Mouse (Mus musculus) limb, embryonic 15.5 days (tissue): Measurements from ENCODE around the gene Tmem185a. TPM values are rescaled to one million over a fixed set of nuclear protein-coding genes. Genes with fewer than 3 reads are reported as not detected.
"Not testable (repeated sequence)": the region's sequence is repeated elsewhere in the genome, so short reads cannot be mapped to it uniquely, and the experiment has no call there.

Experiments
- ATAC-seq: fragments of 200-750 bp; cut with Nextera tagmentation; 2 replicates; pipeline ENCODE4 v1.8.0; 2017; ENCODE audit warnings: low read depth, moderate TSS enrichment; ENCODE audit not compliant: insufficient number of reproducible peaks, low FRiP score, low TSS enrichment
- H3K27ac ChIP-seq: fragments of 300-500 bp; sonication (generic); 2 replicates; pipeline ENCODE4 v1.5.1; 2015; ENCODE audit warnings: moderate library complexity, mild to moderate bottlenecking, inconsistent platforms
- H3K27me3 ChIP-seq: fragments of 300-500 bp; sonication (generic); 2 replicates; pipeline ENCODE4 v1.6.1; 2015; ENCODE audit warnings: inconsistent platforms
- H3K36me3 ChIP-seq: fragments of 300-500 bp; sonication (generic); 2 replicates; pipeline ENCODE4 v1.6.1; 2015; ENCODE audit warnings: inconsistent platforms
- H3K4me1 ChIP-seq: fragments of 300-500 bp; sonication (generic); 2 replicates; pipeline ENCODE4 v1.6.1; 2015; ENCODE audit warnings: inconsistent platforms
- H3K4me2 ChIP-seq: fragments of 300-500 bp; sonication (generic); 2 replicates; pipeline ENCODE4 v1.6.1; 2015; ENCODE audit warnings: mild to moderate bottlenecking, inconsistent platforms
- H3K4me3 ChIP-seq: fragments of 300-500 bp; sonication (generic); 2 replicates; pipeline ENCODE4 v1.5.1; 2015; ENCODE audit warnings: mild to moderate bottlenecking, inconsistent platforms
- H3K9ac ChIP-seq: fragments of 300-500 bp; sonication (generic); 2 replicates; pipeline ENCODE4 v1.6.1; 2015; ENCODE audit warnings: inconsistent platforms
- H3K9me3 ChIP-seq: fragments of 300-500 bp; sonication (generic); 2 replicates; pipeline ENCODE4 v1.6.1; 2016; ENCODE audit warnings: inconsistent platforms
- WGBS: fragments of 180-500 bp; shearing (Covaris S2); methylation state at CpG from one replicate; pipeline ENCODE4 v1.1.7; 2015; 5-methylcytosine and 5-hydroxymethylcytosine counted together
- polyA plus RNA-seq: library from polyadenylated mRNA; unstranded; fragments of >200 nt; fragmentation: Nextera tagmentation; extraction: Ambion mirVana; gene quantifications from 2 replicates; pipeline ENCODE4 v1.2.1, GENCODE M21; 2015

The Tmem185a gene
- polyA plus RNA-seq, result 45.0 TPM in 2 replicates

GRCm38 (mm10) chrX:70476792-70477776, at the start of gene Tmem185a:
Gene Tmem185a (minus strand): TSS chrX:70477180.
- Histone ChIP-seq H3K27me3 (no peaks in the 10 kb centered on the region; the same call in 1 of the 2 replicates), H3K27ac (peak within 1 kb of the TSS; percentile 82), H3K4me2 (peak within 1 kb of the TSS; percentile 50), H3K9me3 (no peaks in the 10 kb centered on the region), H3K9ac (0 out of 2 replicates have a peak within 1 kb of the TSS, but pooled peaks have one; percentile 26), H3K4me1 (no peaks in the 10 kb centered on the region), H3K4me3 (peak within 1 kb of the TSS; percentile 57), H3K36me3 (no peaks in the 10 kb centered on the region)
- WGBS, result 24% methylated on average over 40 of the region's 42 CpGs
- ATAC-seq, result peak; percentile 79

GRCm38 (mm10) chrX:70514413-70514812, 37.4 kb upstream of the Tmem185a start:
- not testable (repeated sequence) for H3K4me2 ChIP-seq, H3K27ac ChIP-seq, H3K27me3 ChIP-seq, H3K4me1 ChIP-seq, H3K9ac ChIP-seq, ATAC-seq, H3K36me3 ChIP-seq, H3K4me3 ChIP-seq, H3K9me3 ChIP-seq
- 61% methylated on average over 3 of the region's 3 CpGs for WGBS

GRCm38 (mm10) chrX:70487328-70487727, 10.3 kb upstream of the Tmem185a start:
- not testable (repeated sequence) for H3K4me2 ChIP-seq, H3K9me3 ChIP-seq, H3K4me1 ChIP-seq, H3K9ac ChIP-seq, H3K27ac ChIP-seq, H3K36me3 ChIP-seq, H3K27me3 ChIP-seq, ATAC-seq, H3K4me3 ChIP-seq
- WGBS, result no CpG with 5 or more reads among the region's 1 CpGs

GRCm38 (mm10) chrX:70482154-70482553, 5.2 kb upstream of the Tmem185a start:
- Histone ChIP-seq H3K4me3 (no peak overlapping the region), H3K4me1 (no peaks in the 10 kb centered on the region), H3K27me3 (no peaks in the 10 kb centered on the region; the same call in 1 of the 2 replicates), H3K9me3 (no peaks in the 10 kb centered on the region), H3K27ac (no peak overlapping the region), H3K9ac (no peak overlapping the region), H3K36me3 (no peaks in the 10 kb centered on the region), H3K4me2 (no peak overlapping the region)
- WGBS, result 57% methylated on average over 2 of the region's 2 CpGs
- no peak for ATAC-seq

- H3K9me3 ChIP-seq, result no peaks in the 10 kb centered on the region
- WGBS, result 63% methylated on average over 5 of the region's 5 CpGs
Measured at GRCm38 (mm10) chrX:70478701-70479100, 1.7 kb upstream of the Tmem185a start.

GRCm38 (mm10) chrX:70475215-70475765, 1.7 kb downstream of the Tmem185a start:
- ATAC-seq, result no peak
- Histone ChIP-seq H3K4me2 (no peak overlapping the region), H3K27ac (no peak overlapping the region), H3K9me3 (no peaks in the 10 kb centered on the region), H3K9ac (no peak overlapping the region), H3K36me3 (no peaks in the 10 kb centered on the region), H3K4me3 (0 out of 2 replicates have a peak overlapping the region, but pooled peaks have one; percentile 57), H3K4me1 (no peaks in the 10 kb centered on the region), H3K27me3 (no peaks in the 10 kb centered on the region)
- WGBS, result 72% methylated on average over 3 of the region's 3 CpGs

More at GRCm38 (mm10) chrX:70478701-70479100, 1.7 kb upstream of the Tmem185a start:
- no peaks in the 10 kb centered on the region; the same call in 1 of the 2 replicates for H3K27me3 ChIP-seq
- H3K27ac ChIP-seq, result no peak overlapping the region
- H3K4me3 ChIP-seq, result no peak overlapping the region
- no peaks in the 10 kb centered on the region for H3K4me1 ChIP-seq
- no peak for ATAC-seq
- no peak overlapping the region for H3K4me2 ChIP-seq
- no peaks in the 10 kb centered on the region for H3K36me3 ChIP-seq
- H3K9ac ChIP-seq, result no peak overlapping the region

- H3K27me3 ChIP-seq, result no peaks in the 10 kb centered on the region
- H3K4me1 ChIP-seq, result no peaks in the 10 kb centered on the region
- H3K4me2 ChIP-seq, result no peak overlapping the region
- ATAC-seq, result no peak
- H3K4me3 ChIP-seq, result no peak overlapping the region
- no peak overlapping the region for H3K27ac ChIP-seq
- H3K9ac ChIP-seq, result no peak overlapping the region
- 81% methylated on average over 1 of the region's 1 CpGs for WGBS
- H3K9me3 ChIP-seq, result no peaks in the 10 kb centered on the region
- no peaks in the 10 kb centered on the region for H3K36me3 ChIP-seq
Measured at GRCm38 (mm10) chrX:70466897-70467296, 10.1 kb downstream of the Tmem185a start.

- Histone ChIP-seq H3K27ac (no peak overlapping the region), H3K9ac (no peak overlapping the region), H3K4me1 (no peaks in the 10 kb centered on the region), H3K36me3 (peaks cover 4% of the 10 kb centered on the region; the same call in 1 of the 2 replicates), H3K4me3 (no peak overlapping the region), H3K27me3 (no peaks in the 10 kb centered on the region), H3K4me2 (no peak overlapping the region), H3K9me3 (no peaks in the 10 kb centered on the region)
- ATAC-seq, result no peak
- 61% methylated on average over 2 of the region's 2 CpGs for WGBS
Measured at GRCm38 (mm10) chrX:70465489-70465888, 11.5 kb downstream of the Tmem185a start.

GRCm38 (mm10) chrX:70463621-70464020, 13.4 kb downstream of the Tmem185a start:
- Histone ChIP-seq H3K36me3 (peaks cover 4% of the 10 kb centered on the region; the same call in 1 of the 2 replicates), H3K4me1 (no peaks in the 10 kb centered on the region)
- 83% methylated on average over 5 of the region's 5 CpGs for WGBS

GRCm38 (mm10) chrX:70452359-70452758, 24.6 kb downstream of the Tmem185a start:
- H3K36me3 ChIP-seq, H3K4me2 ChIP-seq, H3K27ac ChIP-seq, ATAC-seq, H3K4me1 ChIP-seq, H3K9ac ChIP-seq, H3K9me3 ChIP-seq, H3K27me3 ChIP-seq, H3K4me3 ChIP-seq: not testable (repeated sequence)
- WGBS, result no CpG with 5 or more reads among the region's 1 CpGs

More at GRCm38 (mm10) chrX:70463621-70464020, 13.4 kb downstream of the Tmem185a start:
- H3K9ac ChIP-seq, result no peak overlapping the region
- H3K4me3 ChIP-seq, result no peak overlapping the region
- no peak for ATAC-seq
- H3K27ac ChIP-seq, result no peak overlapping the region
- H3K4me2 ChIP-seq, result no peak overlapping the region
- H3K27me3 ChIP-seq, result no peaks in the 10 kb centered on the region
- H3K9me3 ChIP-seq, result no peaks in the 10 kb centered on the region

GRCm38 (mm10) chrX:70425473-70425872, 51.5 kb downstream of the Tmem185a start:
- not testable (repeated sequence) for H3K36me3 ChIP-seq, H3K4me3 ChIP-seq, H3K4me1 ChIP-seq, H3K27me3 ChIP-seq, ATAC-seq, H3K4me2 ChIP-seq, H3K9me3 ChIP-seq, H3K27ac ChIP-seq, H3K9ac ChIP-seq
- 68% methylated on average over 3 of the region's 3 CpGs for WGBS
